Mouse (Mus musculus) liver, embryonic 15.5 days (tissue): ENCODE results near the gene Ak1. TPM values are rescaled to one million over a fixed set of nuclear protein-coding genes. Genes with fewer than 3 reads are reported as not detected.

Source experiments
- ATAC-seq: fragments of 200-750 bp; cut with Nextera tagmentation; 2 replicates; pipeline ENCODE4 v1.8.0; 2017; ENCODE audit warnings: moderate number of reproducible peaks, mild to moderate bottlenecking, moderate library complexity; ENCODE audit not compliant: insufficient read depth
- H3K27ac ChIP-seq: fragments of 300-500 bp; sonication (generic); replicated peaks from 2 replicates; pipeline ENCODE4 v1.5.1; 2015; ENCODE audit warnings: mild to moderate bottlenecking, inconsistent platforms
- H3K27me3 ChIP-seq: fragments of 300-500 bp; sonication (generic); 2 replicates; pipeline ENCODE4 v1.6.1; 2015; ENCODE audit warnings: mild to moderate bottlenecking, inconsistent platforms
- H3K36me3 ChIP-seq: fragments of 300-500 bp; sonication (generic); replicated peaks from 2 replicates; pipeline ENCODE4 v1.6.1; 2015; ENCODE audit warnings: moderate library complexity, mild to moderate bottlenecking, inconsistent platforms
- H3K4me1 ChIP-seq: fragments of 300-500 bp; sonication (generic); replicated peaks from 2 replicates; pipeline ENCODE4 v1.6.1; 2015; ENCODE audit warnings: inconsistent platforms
- H3K4me2 ChIP-seq: fragments of 300-500 bp; sonication (generic); 2 replicates; pipeline ENCODE4 v1.6.1; 2015; ENCODE audit warnings: moderate library complexity, mild to moderate bottlenecking, inconsistent platforms
- H3K4me3 ChIP-seq: fragments of 300-500 bp; sonication (generic); replicated peaks from 2 replicates; pipeline ENCODE4 v1.5.1; 2015; ENCODE audit warnings: mild to moderate bottlenecking, inconsistent platforms
- H3K9ac ChIP-seq: fragments of 300-500 bp; sonication (generic); 2 replicates; pipeline ENCODE4 v1.6.1; 2015; ENCODE audit warnings: moderate library complexity, mild to moderate bottlenecking, inconsistent platforms
- H3K9me3 ChIP-seq: fragments of 300-500 bp; sonication (generic); replicated peaks from 2 replicates; pipeline ENCODE4 v1.6.1; 2016; ENCODE audit warnings: inconsistent platforms
- WGBS: fragments of 180-500 bp; shearing (Covaris S2); methylation state at CpG from one replicate; pipeline ENCODE4 v1.1.7; 2015; ENCODE audit warnings: mixed read lengths; ENCODE audit not compliant: insufficient replicate concordance; 5-methylcytosine and 5-hydroxymethylcytosine counted together
- polyA plus RNA-seq: library from polyadenylated mRNA; unstranded; fragments of >200 nt; fragmentation: Nextera tagmentation; extraction: Ambion mirVana; gene quantifications from 2 replicates; pipeline ENCODE4 v1.2.1, GENCODE M21; 2015

Ak1 gene
- polyA plus RNA-seq, 1 experiment from 2014 or later, result 6.6 TPM

DNA sequence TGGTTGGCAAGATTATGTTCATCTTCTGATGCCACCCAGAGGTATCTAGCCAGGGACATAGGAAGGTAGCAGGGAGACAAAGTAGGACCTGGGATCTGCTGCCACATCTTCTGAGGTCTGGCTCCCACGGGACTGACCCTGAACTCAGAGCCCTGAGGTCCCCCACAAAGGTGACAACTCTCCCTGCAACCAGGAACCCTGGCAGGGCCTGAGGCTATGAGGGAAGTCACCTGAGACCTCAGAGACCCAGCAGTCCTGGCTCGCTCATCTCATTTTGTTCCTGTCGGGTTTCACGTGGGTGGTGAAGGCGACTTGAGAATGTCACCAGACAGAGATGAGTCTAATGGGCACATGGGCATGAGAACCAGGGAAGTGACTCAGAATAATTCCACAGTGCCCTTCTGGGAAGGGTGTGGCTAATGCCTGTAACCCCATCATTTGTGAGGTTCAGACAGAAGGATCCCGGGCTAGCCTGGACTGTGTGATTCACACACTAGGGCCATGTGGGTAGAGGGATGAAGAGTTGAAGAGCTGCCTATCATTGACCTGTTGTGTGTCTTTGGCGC lies 36.3 kb upstream of the Ak1 start:
- no peak for ATAC-seq
- peaks cover 54% of the 10 kb centered on the region for H3K4me1 ChIP-seq
- H3K4me2 ChIP-seq, result no peak overlapping the region
- peaks cover 18% of the 10 kb centered on the region for H3K27me3 ChIP-seq
- no peak overlapping the region for H3K27ac ChIP-seq
- 72% methylated on average over 7 of the region's 7 CpGs for WGBS
- H3K9me3 ChIP-seq, result no peaks in the 10 kb centered on the region
- no peaks in the 10 kb centered on the region for H3K36me3 ChIP-seq
- no peak overlapping the region for H3K4me3 ChIP-seq
- no peak overlapping the region for H3K9ac ChIP-seq

DNA sequence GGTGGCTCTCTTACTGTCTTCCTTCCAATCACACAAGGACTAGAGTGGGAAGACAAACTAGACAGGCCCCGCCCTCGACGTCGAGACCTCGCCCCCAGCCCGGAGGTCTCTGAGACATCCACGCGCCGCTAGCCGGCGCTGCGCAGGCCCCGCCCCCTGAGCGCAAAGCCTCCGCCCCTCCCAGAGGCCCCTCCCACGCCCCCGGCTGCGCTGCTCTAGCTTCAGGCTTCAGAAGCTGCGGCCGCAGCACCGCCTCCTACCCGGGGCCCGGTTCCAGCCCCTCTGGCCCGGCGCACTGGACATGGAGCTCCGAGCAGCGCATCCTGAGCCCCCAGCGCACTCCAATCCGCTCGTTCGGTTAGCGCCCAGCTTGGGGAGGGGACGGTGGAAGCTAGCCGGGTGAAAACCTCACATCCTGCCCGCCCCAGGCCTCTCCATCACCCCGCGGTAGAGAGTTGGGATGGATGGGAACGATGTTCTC lies 34.6 kb upstream of the Ak1 start, which contains the start of gene St6galnac4:
Gene St6galnac4, plus strand, starts transcription at position 225 of the 481 bp plus-strand sequence.
- ATAC-seq, result peak; percentile 79
- under 1% methylated on average over 37 of the region's 38 CpGs for WGBS
- Histone ChIP-seq H3K36me3 (no peaks in the 10 kb centered on the region), H3K9ac (peak within 1 kb of the TSS; percentile 65), H3K9me3 (no peaks in the 10 kb centered on the region), H3K4me3 (peak within 1 kb of the TSS; percentile 64), H3K27ac (peak within 1 kb of the TSS; percentile 54), H3K4me1 (peaks cover 51% of the 10 kb centered on the region), H3K4me2 (peak within 1 kb of the TSS; percentile 89), H3K27me3 (peaks cover 12% of the 10 kb centered on the region)

DNA sequence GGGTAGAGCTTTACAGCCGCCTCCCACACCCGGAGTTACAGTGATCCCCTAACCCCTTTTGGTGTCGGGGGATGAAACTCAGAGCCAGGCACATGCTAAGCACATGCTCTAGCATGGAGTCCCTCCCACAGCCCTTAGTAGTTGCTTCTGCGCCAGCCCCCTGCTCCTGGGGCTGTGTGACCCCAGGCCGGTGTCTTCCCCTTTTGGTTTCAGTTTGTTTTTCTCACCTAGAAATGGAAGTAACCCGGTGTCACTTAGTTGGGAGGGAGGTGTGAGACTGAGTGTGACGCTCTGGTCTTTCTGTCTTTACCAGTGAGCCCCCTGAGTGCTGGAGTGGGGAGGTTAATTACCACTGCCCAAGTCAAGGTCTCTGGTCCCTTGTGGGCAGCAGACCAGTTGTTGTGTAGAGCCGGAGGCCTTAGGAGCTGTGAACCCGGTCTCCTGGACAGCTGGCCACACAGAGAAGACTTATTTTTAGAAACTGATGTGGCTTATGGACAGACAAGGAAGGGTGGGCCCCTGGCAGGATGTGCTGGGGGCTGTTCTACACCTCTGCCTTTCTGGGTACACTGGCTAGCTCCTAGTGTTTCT lies 33.7 kb upstream of the Ak1 start:
- ATAC-seq, result no peak
- WGBS, result 8% methylated on average over 9 of the region's 9 CpGs
- H3K9me3 ChIP-seq, result no peaks in the 10 kb centered on the region
- peak overlapping the region; percentile 54 for H3K27ac ChIP-seq
- peak overlapping the region; percentile 89 for H3K4me2 ChIP-seq
- no peaks in the 10 kb centered on the region for H3K36me3 ChIP-seq
- peak overlapping the region; percentile 64 for H3K4me3 ChIP-seq
- peaks cover 49% of the 10 kb centered on the region for H3K4me1 ChIP-seq
- peak overlapping the region; percentile 65 for H3K9ac ChIP-seq
- peaks cover 10% of the 10 kb centered on the region for H3K27me3 ChIP-seq

DNA sequence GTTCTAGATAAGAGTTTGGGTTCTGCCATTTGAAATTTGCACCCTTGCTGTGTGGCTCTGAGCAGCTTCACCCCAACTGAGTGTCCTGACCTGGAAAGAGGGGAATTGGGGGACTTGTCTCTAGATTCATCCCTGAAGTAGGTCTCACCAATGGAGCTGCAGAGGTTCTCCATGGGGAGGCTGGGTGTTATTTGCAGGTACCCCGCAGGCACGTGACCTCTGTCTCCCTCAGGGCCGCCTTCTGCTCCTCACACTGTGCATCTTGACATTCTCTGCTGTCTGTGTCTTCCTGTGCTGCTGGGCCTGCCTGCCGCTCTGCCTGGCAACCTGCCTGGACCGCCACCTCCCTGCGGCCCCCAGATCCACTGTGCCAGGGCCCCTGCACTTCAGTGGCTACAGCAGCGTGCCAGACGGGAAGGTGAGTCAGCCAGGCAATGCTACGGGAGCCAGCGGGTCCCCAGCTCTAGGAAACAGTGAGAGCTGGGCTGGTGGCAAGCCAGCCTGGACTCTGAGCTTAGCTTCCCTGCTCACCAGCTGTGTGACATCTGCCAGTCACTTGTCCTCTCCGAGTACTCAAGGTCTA lies 32.3 kb upstream of the Ak1 start:
- no peaks in the 10 kb centered on the region for H3K36me3 ChIP-seq
- H3K27ac ChIP-seq, result no peak overlapping the region
- WGBS, result 75% methylated on average over 11 of the region's 11 CpGs
- H3K4me3 ChIP-seq, result no peak overlapping the region
- no peaks in the 10 kb centered on the region for H3K9me3 ChIP-seq
- H3K4me2 ChIP-seq, result no peak overlapping the region
- ATAC-seq, result no peak
- peaks cover 34% of the 10 kb centered on the region for H3K4me1 ChIP-seq
- no peak overlapping the region for H3K9ac ChIP-seq
- 0 out of 2 replicates have a peak, but pooled peaks cover 5% of the 10 kb centered on the region for H3K27me3 ChIP-seq

DNA sequence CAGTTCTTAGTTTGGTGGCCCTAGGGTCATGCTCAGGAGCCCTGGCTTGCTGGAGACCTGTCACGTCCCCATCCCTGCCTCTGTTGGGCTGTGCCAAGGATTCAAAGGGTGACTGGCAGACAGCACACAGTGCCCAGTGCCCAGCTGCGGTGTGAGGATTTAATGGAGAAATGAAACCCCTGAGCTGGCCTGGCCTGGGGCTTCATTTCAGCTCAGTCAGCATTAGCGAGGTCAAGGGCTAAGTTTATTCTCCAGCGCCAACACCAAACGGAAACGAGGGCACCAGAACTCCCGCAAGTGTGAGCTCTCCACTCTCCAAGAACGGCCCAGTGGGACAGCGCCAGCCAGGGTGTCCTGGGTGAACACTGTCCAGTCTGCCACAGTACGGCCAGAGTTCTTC lies 31.3 kb upstream of the Ak1 start:
- no peaks in the 10 kb centered on the region for H3K9me3 ChIP-seq
- no peaks in the 10 kb centered on the region for H3K36me3 ChIP-seq
- H3K27ac ChIP-seq, result no peak overlapping the region
- H3K27me3 ChIP-seq, result 0 out of 2 replicates have a peak, but pooled peaks cover under 1% of the 10 kb centered on the region
- no peak overlapping the region for H3K9ac ChIP-seq
- no peak overlapping the region for H3K4me3 ChIP-seq
- ATAC-seq, result no peak
- peaks cover 33% of the 10 kb centered on the region for H3K4me1 ChIP-seq
- no peak overlapping the region for H3K4me2 ChIP-seq
- 76% methylated on average over 10 of the region's 10 CpGs for WGBS

DNA sequence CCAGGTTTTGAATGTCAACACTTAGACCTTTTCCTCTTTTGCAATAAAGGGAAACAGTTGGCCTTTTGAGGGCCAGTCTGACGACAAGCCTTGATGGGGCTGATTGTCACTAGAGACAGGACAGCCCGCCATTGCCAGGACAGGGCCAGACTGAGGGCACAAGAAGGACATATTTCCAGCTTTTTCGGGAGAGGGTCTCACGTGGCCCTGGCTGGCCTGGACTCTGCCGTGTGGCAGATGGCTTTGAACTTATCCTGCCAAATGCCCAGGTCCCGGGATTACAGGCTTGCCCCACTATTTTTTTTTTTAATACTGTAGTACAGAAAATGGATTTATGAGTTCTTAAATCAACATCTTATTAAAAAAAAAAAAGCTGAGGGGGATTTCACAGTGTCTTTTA lies 30.3 kb upstream of the Ak1 start:
- H3K27ac ChIP-seq, result no peak overlapping the region
- no peak for ATAC-seq
- no peak overlapping the region for H3K4me3 ChIP-seq
- no peak overlapping the region for H3K9ac ChIP-seq
- H3K4me1 ChIP-seq, result peaks cover 32% of the 10 kb centered on the region
- WGBS, result 76% methylated on average over 6 of the region's 6 CpGs
- no peaks in the 10 kb centered on the region for H3K27me3 ChIP-seq
- H3K9me3 ChIP-seq, result no peaks in the 10 kb centered on the region
- no peaks in the 10 kb centered on the region for H3K36me3 ChIP-seq
- no peak overlapping the region for H3K4me2 ChIP-seq

DNA sequence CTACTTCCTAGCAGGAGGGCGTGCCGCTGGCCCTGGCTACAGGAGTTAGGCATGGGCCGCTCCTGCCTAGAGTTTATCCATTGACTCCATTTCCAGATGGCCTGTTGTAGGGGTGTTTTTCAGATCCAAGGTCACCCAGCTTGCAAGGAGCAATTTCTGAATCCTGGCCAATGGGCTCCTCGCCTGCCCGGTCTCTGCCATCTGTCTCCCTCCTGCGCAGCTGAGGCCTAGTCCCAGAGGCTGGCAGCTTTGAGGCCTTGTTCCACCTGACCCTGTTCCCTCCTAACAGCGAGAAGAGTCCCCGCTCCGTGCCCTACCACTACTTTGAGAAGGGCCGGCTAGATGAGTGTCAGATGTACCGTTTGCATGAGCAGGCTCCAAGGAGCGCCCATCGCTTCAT lies 24.8 kb upstream of the Ak1 start:
- Histone ChIP-seq H3K4me1 (peaks cover 7% of the 10 kb centered on the region), H3K27ac (no peak overlapping the region), H3K4me3 (no peak overlapping the region), H3K4me2 (no peak overlapping the region), H3K27me3 (no peaks in the 10 kb centered on the region), H3K36me3 (peaks cover 3% of the 10 kb centered on the region; the same call in 1 of the 2 replicates), H3K9ac (no peak overlapping the region), H3K9me3 (no peaks in the 10 kb centered on the region)
- WGBS, result 84% methylated on average over 13 of the region's 13 CpGs
- no peak for ATAC-seq

DNA sequence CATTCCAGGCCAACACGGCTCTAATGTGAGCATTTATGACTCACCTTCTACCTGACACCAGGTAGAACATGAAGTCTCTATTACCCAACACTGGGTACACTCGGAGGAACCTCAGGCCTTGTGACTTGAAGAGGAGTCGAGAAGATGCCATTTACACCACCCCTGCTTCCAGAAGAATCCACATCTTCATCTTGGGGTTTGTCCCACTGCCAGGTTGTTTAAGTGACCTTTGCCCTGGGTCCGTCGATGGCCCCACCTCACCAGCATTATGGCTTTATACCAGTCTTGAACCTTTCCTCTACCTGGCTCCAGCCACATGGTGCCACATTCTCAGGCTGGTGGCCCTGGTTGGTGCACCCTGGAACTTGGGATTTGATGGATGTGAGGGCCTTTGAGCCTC lies 24.3 kb upstream of the Ak1 start:
- WGBS, result 74% methylated on average over 5 of the region's 5 CpGs
- no peak overlapping the region for H3K27ac ChIP-seq
- no peak overlapping the region for H3K4me3 ChIP-seq
- H3K9me3 ChIP-seq, result no peaks in the 10 kb centered on the region
- ATAC-seq, result no peak
- H3K27me3 ChIP-seq, result no peaks in the 10 kb centered on the region
- peaks cover 3% of the 10 kb centered on the region; the same call in 1 of the 2 replicates for H3K36me3 ChIP-seq
- H3K4me2 ChIP-seq, result no peak overlapping the region
- no peak overlapping the region for H3K9ac ChIP-seq
- H3K4me1 ChIP-seq, result peaks cover 12% of the 10 kb centered on the region

DNA sequence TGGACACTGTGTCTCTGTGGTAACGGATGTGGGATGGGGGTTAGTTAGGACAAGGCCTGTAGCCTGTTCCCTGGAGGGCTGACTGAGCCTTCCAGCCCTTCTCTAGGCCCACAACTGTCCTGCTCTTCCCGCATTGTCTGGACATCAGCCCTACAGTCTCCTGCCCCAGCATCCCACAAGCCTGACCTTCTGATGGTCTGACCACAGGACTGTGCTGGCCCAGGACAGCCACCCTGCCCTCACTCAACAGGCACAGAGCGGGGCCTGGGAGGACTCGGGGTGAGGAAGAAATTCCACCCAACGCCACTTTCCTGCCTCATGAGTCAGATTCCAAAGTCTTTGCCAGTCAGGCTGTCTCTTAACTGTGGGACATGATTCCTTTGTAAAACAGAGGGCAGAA lies 23.9 kb upstream of the Ak1 start:
- Histone ChIP-seq H3K4me3 (no peak overlapping the region), H3K27me3 (no peaks in the 10 kb centered on the region), H3K9me3 (no peaks in the 10 kb centered on the region), H3K27ac (no peak overlapping the region), H3K4me2 (no peak overlapping the region), H3K36me3 (peaks cover 3% of the 10 kb centered on the region; the same call in 1 of the 2 replicates), H3K9ac (no peak overlapping the region), H3K4me1 (peaks cover 17% of the 10 kb centered on the region)
- 84% methylated on average over 5 of the region's 5 CpGs for WGBS
- ATAC-seq, result no peak

DNA sequence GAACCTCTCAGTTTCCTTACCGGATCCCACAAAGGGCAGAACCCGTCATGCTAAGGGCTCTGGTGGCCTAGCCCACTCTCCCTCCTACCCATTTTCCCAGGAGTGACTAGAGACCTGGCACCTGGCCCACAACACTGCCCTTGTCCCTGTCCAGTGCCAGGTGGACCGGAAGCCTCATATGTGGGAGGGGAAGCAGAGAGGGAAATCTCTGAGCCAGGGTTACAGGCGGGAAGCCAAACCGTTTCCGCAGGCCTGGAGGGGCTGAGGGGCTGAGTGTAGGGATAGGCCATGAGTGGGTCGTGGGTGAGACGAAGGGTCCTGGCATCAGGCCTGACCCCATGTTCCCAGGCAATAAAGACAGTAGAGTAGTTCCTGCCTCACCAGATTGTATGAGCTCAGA lies 23.1 kb upstream of the Ak1 start:
- H3K27me3 ChIP-seq, result no peaks in the 10 kb centered on the region
- H3K4me1 ChIP-seq, result peaks cover 17% of the 10 kb centered on the region
- no peak for ATAC-seq
- 68% methylated on average over 8 of the region's 8 CpGs for WGBS
- peaks cover 3% of the 10 kb centered on the region; the same call in 1 of the 2 replicates for H3K36me3 ChIP-seq
- no peak overlapping the region for H3K9ac ChIP-seq
- H3K27ac ChIP-seq, result no peak overlapping the region
- H3K4me3 ChIP-seq, result no peak overlapping the region
- no peaks in the 10 kb centered on the region for H3K9me3 ChIP-seq
- no peak overlapping the region for H3K4me2 ChIP-seq

DNA sequence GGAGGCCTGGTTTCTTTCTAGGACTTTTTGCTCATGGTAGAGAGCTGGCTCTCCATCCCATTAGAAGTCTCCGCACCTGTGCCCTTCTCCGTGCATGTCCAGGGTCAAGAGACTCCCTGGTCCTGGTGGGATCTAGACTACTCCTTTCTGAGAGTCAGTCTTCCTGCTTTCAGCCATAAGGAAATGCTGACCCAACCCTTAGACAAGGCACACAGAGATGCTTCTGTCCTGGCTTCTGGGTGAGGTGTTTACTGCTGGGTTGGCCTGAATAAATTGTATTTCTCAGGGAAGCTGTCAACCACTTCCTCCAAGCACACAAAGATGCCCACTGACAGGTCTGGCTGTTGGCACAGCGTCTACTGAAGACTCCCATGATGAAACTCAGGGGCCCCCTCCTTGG lies 22.1 kb upstream of the Ak1 start, which contains the start of gene St6galnac6:
Gene St6galnac6, plus strand, starts transcription at position 301 of the 400 bp plus-strand sequence.
- H3K4me2 ChIP-seq, result no peak within 1 kb of the TSS
- 76% methylated on average over 3 of the region's 3 CpGs for WGBS
- H3K36me3 ChIP-seq, result peaks cover 3% of the 10 kb centered on the region; the same call in 1 of the 2 replicates
- no peak within 1 kb of the TSS for H3K4me3 ChIP-seq
- no peak within 1 kb of the TSS for H3K9ac ChIP-seq
- ATAC-seq, result no peak
- H3K27me3 ChIP-seq, result no peaks in the 10 kb centered on the region
- no peaks in the 10 kb centered on the region for H3K9me3 ChIP-seq
- H3K27ac ChIP-seq, result no peak within 1 kb of the TSS
- H3K4me1 ChIP-seq, result peaks cover 21% of the 10 kb centered on the region
